ENCODE assay signal across 12 mouse cellular contexts in the genomic region with DNA sequence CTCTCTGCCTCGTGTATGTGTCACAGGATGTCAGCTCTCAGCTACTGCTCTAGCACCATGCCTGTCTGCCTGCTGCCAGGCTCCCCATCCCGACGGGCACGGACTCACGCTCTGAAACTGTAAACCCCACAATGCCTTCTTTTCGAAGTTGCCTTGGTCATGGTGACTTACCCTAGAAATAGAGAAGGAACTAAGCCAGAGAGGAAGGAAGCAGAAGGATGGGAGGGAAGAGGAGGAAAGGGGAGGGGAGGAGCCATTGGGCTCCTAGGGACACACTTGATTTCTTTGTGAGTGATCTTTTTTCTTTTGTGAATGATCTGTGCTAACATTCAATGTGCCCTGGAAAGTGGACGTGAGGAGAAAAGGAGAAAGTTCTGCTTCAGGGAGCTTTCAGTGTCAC. TPM values are rescaled to one million over a fixed set of nuclear protein-coding genes. Genes with fewer than 3 reads are reported as not detected.
DNase-seq lines count a peak whose midpoint lies in the region; ATAC-seq and TF ChIP-seq lines count a peak whose summit lies in the region.
"Had no signal": no experiment of that assay in that cellular context is flagged by ENCODE, and none has a peak within 500 bp of the region (broad histone marks: within the 10 kb centered on the region; RNA-seq: fewer than 3 reads in every experiment).

No protein-coding gene starts in this region.

- no peak overlapping the region for H3K9ac ChIP-seq in heart, embryonic 11.5 days (ENCODE audit: low read depth, low read length)
- H3K9ac ChIP-seq in kidney, postnatal 0 days (ENCODE audit: low read depth, low read length) = no peak overlapping the region
- H3K9ac ChIP-seq in limb, embryonic 14.5 days (ENCODE audit: low read depth, low read length, severe bottlenecking) = peak overlapping the region; percentile 28; the same call in 1 of the 2 replicates

- peak overlapping the region; percentile 51 for H3K4me2 ChIP-seq in heart, embryonic 11.5 days
- H3K4me2 ChIP-seq in kidney, postnatal 0 days (ENCODE audit: low read length) = peak overlapping the region; percentile 15; the same call in 1 of the 2 replicates
- peak overlapping the region; percentile 17; the same call in 1 of the 2 replicates for H3K4me2 ChIP-seq in limb, embryonic 14.5 days (replicated peaks; ENCODE audit: low read depth, low read length, severe bottlenecking)

- no peak overlapping the region for H3K27ac ChIP-seq in heart, embryonic 11.5 days (ENCODE audit: low read depth, low read length)
- H3K27ac ChIP-seq in kidney, postnatal 0 days = no peak overlapping the region
- 0 out of 2 replicates have a peak overlapping the region, but pooled peaks have one; percentile 27 for H3K27ac ChIP-seq in brown adipose tissue, adult 24 weeks (replicated peaks; ENCODE audit: low read depth, low read length)
- H3K27ac ChIP-seq in limb, embryonic 14.5 days (replicated peaks; ENCODE audit: low read depth, low read length) = no peak overlapping the region
- H3K27ac ChIP-seq: left cerebral cortex, adult 2 months had no signal

- no peaks in the 10 kb centered on the region for H3K9me3 ChIP-seq in heart, embryonic 11.5 days (replicated peaks; ENCODE audit: control insufficient read depth, low read length)
- no peaks in the 10 kb centered on the region for H3K9me3 ChIP-seq in kidney, postnatal 0 days (replicated peaks; ENCODE audit: low read length)
- no peaks in the 10 kb centered on the region for H3K9me3 ChIP-seq in limb, embryonic 14.5 days (ENCODE audit: control insufficient read depth, low read length)

- peaks cover 28% of the 10 kb centered on the region for H3K4me1 ChIP-seq in heart, embryonic 11.5 days (ENCODE audit: control insufficient read depth, insufficient read depth, low read length)
- H3K4me1 ChIP-seq in kidney, postnatal 0 days (replicated peaks; ENCODE audit: insufficient read depth, low read length) = peaks cover 12% of the 10 kb centered on the region; the same call in 1 of the 2 replicates
- H3K4me1 ChIP-seq in brown adipose tissue, adult 24 weeks (ENCODE audit: control insufficient read depth, insufficient read depth, insufficient read length, low read length) = no peaks in the 10 kb centered on the region
- H3K4me1 ChIP-seq in limb, embryonic 14.5 days (ENCODE audit: control insufficient read depth, insufficient read depth, low read length) = peaks cover 7% of the 10 kb centered on the region; the same call in 1 of the 2 replicates

- TF ChIP-seq CTCF in kidney, postnatal 0 days (IDR thresholded peaks at IDR 0.05; ENCODE audit: low read depth) = no peak

- no peaks in the 10 kb centered on the region for H3K36me3 ChIP-seq in heart, embryonic 11.5 days (ENCODE audit: control insufficient read depth, insufficient read depth, low read length)
- no peaks in the 10 kb centered on the region for H3K36me3 ChIP-seq in kidney, postnatal 0 days (ENCODE audit: insufficient read depth, low read length)
- no peaks in the 10 kb centered on the region for H3K36me3 ChIP-seq in limb, embryonic 14.5 days (ENCODE audit: control insufficient read depth, insufficient read depth, low read length)

- DNase-seq in heart, adult 11 months = no peak
- DNase-seq in kidney, postnatal 0 days (ENCODE audit: low spot score) = no peak
- no peak for DNase-seq in kidney, adult 11 months
- no peak for DNase-seq in limb, embryonic 14.5 days (ENCODE audit: low spot score)
- no peak for DNase-seq in urinary bladder, postnatal 25 days (ENCODE audit: low spot score)
- DNase-seq in layer of hippocampus, adult 18-20 months (ENCODE audit: low spot score in 2 of 2) = no peak
- DNase-seq: kidney, postnatal 14 days; lung, adult 2 months; thymus, adult 2 months had no signal

- no peak for TF ChIP-seq POLR2A in limb, embryonic 14.5 days (IDR thresholded peaks at IDR 0.05; ENCODE audit: borderline replicate concordance, extremely low read depth, insufficient read depth, insufficient read length)

- no peaks in the 10 kb centered on the region for H3K27me3 ChIP-seq in heart, embryonic 11.5 days (ENCODE audit: control insufficient read depth, insufficient read depth, low read length)
- no peaks in the 10 kb centered on the region for H3K27me3 ChIP-seq in kidney, postnatal 0 days (ENCODE audit: insufficient read depth, low read length)
- no peaks in the 10 kb centered on the region for H3K27me3 ChIP-seq in limb, embryonic 14.5 days (ENCODE audit: control insufficient read depth, insufficient read depth, low read length)

- WGBS in heart, embryonic 11.5 days (ENCODE audit: insufficient replicate concordance) = 33% methylated on average over 7 of the region's 7 CpGs
- 33% methylated on average over 7 of the region's 7 CpGs for WGBS in kidney, postnatal 0 days
- WGBS in limb, embryonic 14.5 days = 39% methylated on average over 7 of the region's 7 CpGs

- no peak for ATAC-seq in heart, embryonic 11.5 days (replicated peaks; ENCODE audit: insufficient number of reproducible peaks, low FRiP score, low TSS enrichment)
- ATAC-seq in kidney, postnatal 0 days (replicated peaks; ENCODE audit: low FRiP score, low read depth) = no peak
- no peak for ATAC-seq in limb, embryonic 14.5 days (ENCODE audit: low FRiP score, low read depth)

- no peak overlapping the region for H3K4me3 ChIP-seq in heart, embryonic 11.5 days (ENCODE audit: low read depth, low read length)
- no peak overlapping the region for H3K4me3 ChIP-seq in kidney, postnatal 0 days (replicated peaks; ENCODE audit: low read depth, low read length)
- no peak overlapping the region for H3K4me3 ChIP-seq in brown adipose tissue, adult 24 weeks (ENCODE audit: insufficient read depth, low read depth, low read length)
- H3K4me3 ChIP-seq in limb, embryonic 14.5 days (replicated peaks; ENCODE audit: low read length) = no peak overlapping the region
- H3K4me3 ChIP-seq: left cerebral cortex, adult 2 months had no signal

RNA-seq across cellular contexts. Expression of a gene that starts 5.0 kb away (rescaled TPM):
- 1.3 and 2.2 TPM in 2 replicates for polyA plus RNA-seq in heart, embryonic 11.5 days (2014; fragmentation: Nextera tagmentation; extraction: Ambion mirVana)
- 23.3 and 24.5 TPM in 2 replicates for polyA plus RNA-seq in kidney, postnatal 0 days (2015; fragmentation: Nextera tagmentation; extraction: Ambion mirVana)
- 0.91 TPM in 1 of 2 replicates, not detected in the other for polyA plus RNA-seq in brown adipose tissue, adult 24 weeks (2012; ENCODE audit: insufficient read depth, insufficient read length, missing spikeins)
- polyA plus RNA-seq in limb, embryonic 14.5 days (2012; rRNA removed) = 1.0 and 2.2 TPM in 2 replicates
- polyA plus RNA-seq in limb, embryonic 14.5 days (2014; fragmentation: Nextera tagmentation; extraction: Ambion mirVana) = 0.74 and 1.8 TPM in 2 replicates
- total RNA-seq in layer of hippocampus, adult 18-20 months (2021) = under 1 TPM; 0.27 to 0.66 TPM

RNA-seq across cellular contexts. Expression of a gene that starts 13.9 kb away (rescaled TPM):
- polyA plus RNA-seq in heart, embryonic 11.5 days (2014; fragmentation: Nextera tagmentation; extraction: Ambion mirVana) = 49.4 and 50.1 TPM in 2 replicates
- 77.1 and 79.5 TPM in 2 replicates for polyA plus RNA-seq in kidney, postnatal 0 days (2015; fragmentation: Nextera tagmentation; extraction: Ambion mirVana)
- 34.8 and 38.0 TPM in 2 replicates for polyA plus RNA-seq in brown adipose tissue, adult 24 weeks (2012; ENCODE audit: insufficient read depth, insufficient read length, missing spikeins)
- 42.9 and 47.2 TPM in 2 replicates for polyA plus RNA-seq in limb, embryonic 14.5 days (2012; rRNA removed)
- polyA plus RNA-seq in limb, embryonic 14.5 days (2014; fragmentation: Nextera tagmentation; extraction: Ambion mirVana) = 53.3 and 56.0 TPM in 2 replicates
- total RNA-seq in layer of hippocampus, adult 18-20 months (2021) = 10 to 100 TPM; 53.2 to 57.5 TPM

RNA-seq across cellular contexts. Expression of a gene that starts 43.9 kb away (rescaled TPM):
- polyA plus RNA-seq in heart, embryonic 11.5 days (2014; fragmentation: Nextera tagmentation; extraction: Ambion mirVana) = 7.5 and 8.1 TPM in 2 replicates
- 8.6 and 9.5 TPM in 2 replicates for polyA plus RNA-seq in kidney, postnatal 0 days (2015; fragmentation: Nextera tagmentation; extraction: Ambion mirVana)
- 20.8 and 136 TPM in 2 replicates for polyA plus RNA-seq in brown adipose tissue, adult 24 weeks (2012; ENCODE audit: insufficient read depth, insufficient read length, missing spikeins)
- 19.6 and 31.2 TPM in 2 replicates for polyA plus RNA-seq in limb, embryonic 14.5 days (2012; rRNA removed)
- polyA plus RNA-seq in limb, embryonic 14.5 days (2014; fragmentation: Nextera tagmentation; extraction: Ambion mirVana) = 9.9 and 10.5 TPM in 2 replicates
- 100 to 1,000 TPM in 1 of 2 experiments, 10 to 100 TPM in 1; 87.1 to 105 TPM for total RNA-seq in layer of hippocampus, adult 18-20 months (2021)
